Comparison of ENCODE assay signal across 8 mouse cellular contexts in genomic region chr4:95008175-95009057, GRCm38 (mm10). TPM values are rescaled to one million over a fixed set of nuclear protein-coding genes. Genes with fewer than 3 reads are reported as not detected.
A peak's percentile ranks its signal among the peaks of the same experiment; 100 is the strongest.
DNase-seq lines count a peak whose midpoint lies in the region; ATAC-seq and TF ChIP-seq lines count a peak whose summit lies in the region.

No protein-coding gene starts in this region.

- WGBS in kidney, embryonic 14.5 days, result 45% methylated on average over 13 of the region's 13 CpGs
- WGBS in limb, embryonic 13.5 days, result 46% methylated on average over 13 of the region's 13 CpGs

- no peaks in the 10 kb centered on the region for H3K36me3 ChIP-seq in kidney, embryonic 14.5 days (ENCODE audit: control insufficient read depth, insufficient read depth, low read length)
- no peaks in the 10 kb centered on the region for H3K36me3 ChIP-seq in limb, embryonic 13.5 days
- no peaks in the 10 kb centered on the region for H3K36me3 ChIP-seq in myocyte (ENCODE audit: control insufficient read depth, insufficient read depth)

- peak; percentile 24 for DNase-seq in 3134 (ENCODE audit: extremely low read depth, insufficient read length, low spot score)
- DNase-seq in adrenal gland, adult 18-20 months (ENCODE audit: low spot score in 2 of 2), result peak; percentile 79
- DNase-seq in embryo, embryonic 10.5 days (ENCODE audit: low spot score), result peak; percentile 87
- DNase-seq in gastrocnemius, postnatal 4 days (ENCODE audit: low spot score in 2 of 2), result peak; percentile 40 to 62
- peak; percentile 24 to 29 for DNase-seq in spleen, postnatal 36 days (ENCODE audit: low spot score in 2 of 2)

- no peak for TF ChIP-seq POLR2A in myocyte (IDR thresholded peaks at IDR 0.05; ENCODE audit: insufficient read length, low read depth)

- H3K9me3 ChIP-seq in kidney, embryonic 14.5 days (ENCODE audit: control insufficient read depth, low read length), result no peaks in the 10 kb centered on the region
- no peaks in the 10 kb centered on the region for H3K9me3 ChIP-seq in limb, embryonic 13.5 days

- H3K4me1 ChIP-seq in kidney, embryonic 14.5 days (ENCODE audit: control insufficient read depth, insufficient read depth, low read length), result no peaks in the 10 kb centered on the region
- no peaks in the 10 kb centered on the region for H3K4me1 ChIP-seq in limb, embryonic 13.5 days

- no peak overlapping the region for H3K27ac ChIP-seq in kidney, embryonic 14.5 days (ENCODE audit: low read depth, low read length)
- no peak overlapping the region for H3K27ac ChIP-seq in limb, embryonic 13.5 days

- no peaks in the 10 kb centered on the region for H3K27me3 ChIP-seq in kidney, embryonic 14.5 days (ENCODE audit: control insufficient read depth, insufficient read depth, low read length)
- 0 out of 2 replicates have a peak, but pooled peaks cover 2% of the 10 kb centered on the region for H3K27me3 ChIP-seq in limb, embryonic 13.5 days
- H3K27me3 ChIP-seq in myocyte (ENCODE audit: control insufficient read depth, insufficient read depth, insufficient read length), result no peaks in the 10 kb centered on the region

- H3ac ChIP-seq in myocyte (ENCODE audit: control insufficient read depth, insufficient read length), result no peak overlapping the region

- H3K9ac ChIP-seq in kidney, embryonic 14.5 days (ENCODE audit: low read depth, low read length), result no peak overlapping the region
- H3K9ac ChIP-seq in limb, embryonic 13.5 days, result no peak overlapping the region

- no peaks in the 10 kb centered on the region for H3K79me2 ChIP-seq in myocyte (ENCODE audit: control insufficient read depth, insufficient read depth)

- no peak overlapping the region for H3K4me2 ChIP-seq in kidney, embryonic 14.5 days (replicated peaks; ENCODE audit: low read depth, low read length)
- no peak overlapping the region for H3K4me2 ChIP-seq in limb, embryonic 13.5 days (replicated peaks)
- peak overlapping the region; percentile 10 for H3K4me2 ChIP-seq in myocyte (ENCODE audit: low read depth)

- peak; percentile 83 for ATAC-seq in kidney, embryonic 14.5 days (ENCODE audit: low FRiP score, low TSS enrichment)
- peak; percentile 75; the same call in 1 of the 2 replicates for ATAC-seq in limb, embryonic 13.5 days (ENCODE audit: low FRiP score, low read depth)

- H3K4me3 ChIP-seq in kidney, embryonic 14.5 days (ENCODE audit: low read length), result no peak overlapping the region
- H3K4me3 ChIP-seq in limb, embryonic 13.5 days, result no peak overlapping the region
- H3K4me3 ChIP-seq in myocyte, result no peak overlapping the region

TF ChIP-seq in myocyte, 11 proteins besides CTCF, POLR2A, EP300 and RAD21:
- TF ChIP-seq TCF3 (IDR thresholded peaks at IDR 0.05; ENCODE audit: insufficient read length, low read depth), result no peak
- no peak for TF ChIP-seq POLR2AphosphoS2 (IDR thresholded peaks at IDR 0.05; ENCODE audit: insufficient read length, low read depth)
- no peak for TF ChIP-seq TCF12 (IDR thresholded peaks at IDR 0.05; ENCODE audit: insufficient read depth, poor library complexity, severe bottlenecking)
- no peak for TF ChIP-seq MYOG (IDR thresholded peaks at IDR 0.05; ENCODE audit: control insufficient read depth in 1 of 3, insufficient read depth in 1 of 3, insufficient read length in 2 of 3, low read depth in 2 of 3)
- no peak for TF ChIP-seq MAX (IDR thresholded peaks at IDR 0.05; ENCODE audit: low read depth)
- TF ChIP-seq CEBPB (IDR thresholded peaks at IDR 0.05; ENCODE audit: insufficient read depth, poor library complexity, severe bottlenecking), result no peak

RNA-seq across cellular contexts. Expression of gene Mysm1, which starts 29.5 kb away (rescaled TPM):
- total RNA-seq in adrenal gland, adult 18-20 months (2021), result 10 to 100 TPM; 16.4 to 20.9 TPM
- 10 to 100 TPM; 21.7 to 22.2 TPM for total RNA-seq in gastrocnemius, postnatal 4 days (2021)
- polyA plus RNA-seq in kidney, embryonic 14.5 days (2014; fragmentation: Nextera tagmentation; extraction: Ambion mirVana), result 24.8 and 41.1 TPM in 2 replicates
- polyA plus RNA-seq in limb, embryonic 13.5 days (2015; fragmentation: Nextera tagmentation; extraction: Ambion mirVana), result 34.2 and 35.3 TPM in 2 replicates
- polyA plus RNA-seq in myocyte (2012; fragmentation: generic; extraction: Trizol), result 2.1 TPM

RNA-seq across cellular contexts. Expression of gene Jun, which starts 43.6 kb away (rescaled TPM):
- total RNA-seq in adrenal gland, adult 18-20 months (2021), result 100 to 1,000 TPM; 160 to 307 TPM
- 10 to 100 TPM; 54.6 to 74.7 TPM for total RNA-seq in gastrocnemius, postnatal 4 days (2021)
- polyA plus RNA-seq in kidney, embryonic 14.5 days (2014; fragmentation: Nextera tagmentation; extraction: Ambion mirVana), result 24.0 and 30.2 TPM in 2 replicates
- polyA plus RNA-seq in limb, embryonic 13.5 days (2015; fragmentation: Nextera tagmentation; extraction: Ambion mirVana), result 101 and 102 TPM in 2 replicates
- 51.3 TPM for polyA plus RNA-seq in myocyte (2012; fragmentation: generic; extraction: Trizol)

Comparison
In these comparisons a context has a peak if more than half of its experiments do, and no peak if none do; other contexts are left out.
1. DNase-seq: peak in every context shown above with its lines; median percentile 87 in embryo, embryonic 10.5 days; 79 in adrenal gland, adult 18-20 months; 51 in gastrocnemius, postnatal 4 days; 26 in spleen, postnatal 36 days; 24 in 3134.